Mouse (Mus musculus): ENCODE data around the gene Plac1. TPM values are rescaled to one million over a fixed set of nuclear protein-coding genes. Genes with fewer than 3 reads are reported as not detected.
"Not testable (repeated sequence)": the region's sequence is repeated elsewhere in the genome, so short reads cannot be mapped to it uniquely, and the experiment has no call there.

Gene Plac1
- polyA plus RNA-seq, 2 experiments from 2014 or later = not detected

- ATAC-seq = no peak
Observed at GRCm38 (mm10) chrX:53041006-53041405, 198.9 kb downstream of the Plac1 start.

DNA sequence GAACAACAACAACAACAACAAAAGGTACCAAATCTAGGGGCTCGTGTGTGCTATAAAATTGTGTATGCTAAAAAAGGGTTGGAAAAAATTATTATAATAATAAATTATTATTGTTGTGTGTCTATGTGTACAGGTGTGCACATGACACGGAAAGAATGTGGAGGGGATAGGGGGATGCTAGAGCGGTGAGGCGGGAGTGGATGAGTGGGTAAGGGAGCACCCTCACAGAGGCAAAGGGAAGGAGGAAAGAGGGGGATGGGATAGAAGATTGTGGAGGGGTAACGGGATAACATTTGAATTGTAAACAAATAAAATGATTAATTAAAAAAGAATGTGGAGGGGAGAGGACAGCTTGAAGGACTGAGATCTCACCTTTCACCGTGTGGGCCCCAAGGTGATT, 199.8 kb downstream of the Plac1 start:
- no peak for ATAC-seq

DNA sequence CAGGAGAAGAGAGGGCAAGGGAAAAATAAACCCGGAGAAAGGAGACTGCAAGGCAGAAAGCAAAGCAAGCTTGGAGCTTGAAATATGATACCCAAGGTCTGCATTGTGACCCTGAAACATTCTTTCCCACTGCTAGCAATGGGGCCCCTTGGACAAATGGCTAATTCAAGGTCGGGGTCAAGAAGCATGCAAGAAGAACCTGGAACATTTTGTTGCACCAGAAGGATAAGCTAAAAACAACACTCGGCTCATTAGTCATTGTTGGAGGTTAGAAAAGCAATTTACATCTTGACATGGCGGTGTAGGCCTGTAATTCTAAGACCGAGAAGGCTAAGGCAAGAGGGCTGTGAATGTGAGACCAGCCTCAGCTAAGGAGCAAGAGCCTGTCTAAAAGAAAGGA, 200.3 kb downstream of the Plac1 start:
- no peak for ATAC-seq

DNA sequence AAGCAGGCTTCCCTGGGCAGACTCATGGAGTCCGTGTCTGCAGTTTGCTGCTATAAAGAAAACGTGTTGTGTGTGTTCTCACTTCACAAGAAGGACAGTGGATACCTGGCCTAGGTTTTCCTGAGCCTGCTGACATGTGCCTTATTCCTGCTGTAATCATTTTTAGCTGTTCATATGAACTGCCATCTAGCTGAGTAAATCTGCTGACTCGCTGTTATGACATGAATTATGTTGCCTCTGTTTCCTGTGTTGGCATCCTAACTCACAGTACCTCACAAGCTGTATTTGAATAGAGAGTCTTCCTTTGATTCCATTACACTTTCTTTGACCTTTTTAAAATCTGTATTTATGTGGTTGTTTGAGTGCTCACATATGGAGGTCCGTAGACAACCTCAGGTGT, 201.7 kb downstream of the Plac1 start:
- ATAC-seq = no peak

- no peak for ATAC-seq
Observed at GRCm38 (mm10) chrX:53029559-53029958, 210.4 kb downstream of the Plac1 start.

- no peak for ATAC-seq
Observed at GRCm38 (mm10) chrX:53025471-53026223, 214.3 kb downstream of the Plac1 start.

GRCm38 (mm10) chrX:53024268-53024667, 215.6 kb downstream of the Plac1 start:
- ATAC-seq = not testable (repeated sequence)

GRCm38 (mm10) chrX:53023021-53023420, 216.9 kb downstream of the Plac1 start:
- no peak for ATAC-seq

Other genes with a start within 250 kb of the Plac1 start
- gene Fam122b, start 29.7 kb upstream of the Plac1 start, polyA plus RNA-seq (2017; shearing (Covaris generic)) = 1 to 10 TPM; 3.1 to 4.6 TPM
- gene Fam122c, start 33.3 kb upstream of the Plac1 start, polyA plus RNA-seq (2017; shearing (Covaris generic)) = not detected
- 10 to 100 TPM; 19.6 to 26.6 TPM for gene Mospd1, start 130.4 kb upstream of the Plac1 start, polyA plus RNA-seq (2017; shearing (Covaris generic))
- not detected for gene Etd, start 194.8 kb upstream of the Plac1 start, polyA plus RNA-seq (2017; shearing (Covaris generic))

Data from activated CD4-positive, CD25-positive, alpha-beta regulatory T cell, adult 4 months (primary cell).